Mouse (Mus musculus) myocyte (in vitro differentiated cells): Measurements from ENCODE around the gene Rnf220. TPM values are rescaled to one million over a fixed set of nuclear protein-coding genes. Genes with fewer than 3 reads are reported as not detected.

ENCODE experiments used
- H3K27me3 ChIP-seq: one replicate; pipeline ENCODE4 v1.6.1; 2011; ENCODE audit not compliant: control insufficient read depth, insufficient read depth, insufficient read length
- H3K36me3 ChIP-seq: one replicate; pipeline ENCODE4 v1.6.1; 2011; ENCODE audit not compliant: control insufficient read depth, insufficient read depth
- H3K4me2 ChIP-seq: one replicate; pipeline ENCODE4 v1.6.1; 2011; ENCODE audit warnings: low read depth, control low read depth
- H3K4me3 ChIP-seq: one replicate; pipeline ENCODE4 v1.5.1; 2011; ENCODE audit warnings: mild to moderate bottlenecking, control low read depth, moderate library complexity
- H3K79me2 ChIP-seq: one replicate; pipeline ENCODE4 v1.6.1; 2011; ENCODE audit not compliant: control insufficient read depth, insufficient read depth
- H3ac ChIP-seq: one replicate; pipeline ENCODE4 v1.6.1; 2011; ENCODE audit not compliant: control insufficient read depth, insufficient read length
- CEBPB ChIP-seq: IDR thresholded peaks from 2 replicates; pipeline ENCODE4 v1.6.1; 2011; ENCODE audit warnings: mild to moderate bottlenecking, moderate library complexity; ENCODE audit not compliant: poor library complexity, insufficient read depth, severe bottlenecking
- E2F4 ChIP-seq: IDR thresholded peaks from one replicate; pipeline ENCODE4 v1.6.1; 2011; ENCODE audit warnings: mild to moderate bottlenecking, control low read depth, moderate library complexity; ENCODE audit not compliant: insufficient read depth
- MAX ChIP-seq: IDR thresholded peaks from one replicate; pipeline ENCODE4 v1.6.1; 2011; ENCODE audit warnings: low read depth, mild to moderate bottlenecking, control low read depth
- MYOD1 ChIP-seq, 3 experiments: IDR thresholded peaks; one replicate each; pipeline ENCODE4 v1.6.1; 2011; ENCODE audit warnings: control low read depth in 2 of 3, low read depth in 2 of 3, mild to moderate bottlenecking in 2 of 3, moderate library complexity in 1 of 3; ENCODE audit not compliant: insufficient read length in 2 of 3, control insufficient read depth in 1 of 3
- MYOG ChIP-seq, 3 experiments: IDR thresholded peaks; one replicate each; pipeline ENCODE4 v1.6.1; 2011; ENCODE audit warnings: control low read depth in 2 of 3, low read depth in 2 of 3, mild to moderate bottlenecking in 2 of 3; ENCODE audit not compliant: insufficient read length in 2 of 3, control insufficient read depth in 1 of 3, insufficient read depth in 1 of 3
- POLR2A ChIP-seq: IDR thresholded peaks from one replicate; pipeline ENCODE4 v1.6.1; 2011; ENCODE audit warnings: low read depth, mild to moderate bottlenecking, control low read depth, moderate library complexity; ENCODE audit not compliant: insufficient read length
- POLR2AphosphoS2 ChIP-seq: IDR thresholded peaks from one replicate; pipeline ENCODE4 v1.6.1; 2011; ENCODE audit warnings: low read depth, control low read depth; ENCODE audit not compliant: insufficient read length
- REST ChIP-seq: IDR thresholded peaks from one replicate; pipeline ENCODE4 v1.6.1; 2011; ENCODE audit warnings: mild to moderate bottlenecking, control low read depth, moderate library complexity; ENCODE audit not compliant: insufficient read depth, insufficient read length
- SRF ChIP-seq: IDR thresholded peaks from one replicate; pipeline ENCODE4 v1.6.1; 2011; ENCODE audit warnings: low read depth; ENCODE audit not compliant: control insufficient read depth, insufficient read length
- TCF12 ChIP-seq: IDR thresholded peaks from one replicate; pipeline ENCODE4 v1.6.1; 2011; ENCODE audit warnings: mild to moderate bottlenecking, control low read depth; ENCODE audit not compliant: poor library complexity, insufficient read depth, severe bottlenecking
- TCF3 ChIP-seq: IDR thresholded peaks from one replicate; pipeline ENCODE4 v1.6.1; 2011; ENCODE audit warnings: low read depth, control low read depth; ENCODE audit not compliant: insufficient read length
- USF1 ChIP-seq: IDR thresholded peaks from one replicate; pipeline ENCODE4 v1.6.1; 2011; ENCODE audit warnings: low read depth, mild to moderate bottlenecking, control low read depth, moderate library complexity
- polyA plus RNA-seq: library from polyadenylated mRNA; unstranded; fragments of >200 nt; fragmentation: generic; extraction: Trizol; gene quantifications from one replicate; pipeline ENCODE4 v1.2.1, GENCODE M21; 2012; ENCODE audit warnings: missing spikeins

Rnf220 gene
- polyA plus RNA-seq, 1 experiment = 60.4 TPM

DNA sequence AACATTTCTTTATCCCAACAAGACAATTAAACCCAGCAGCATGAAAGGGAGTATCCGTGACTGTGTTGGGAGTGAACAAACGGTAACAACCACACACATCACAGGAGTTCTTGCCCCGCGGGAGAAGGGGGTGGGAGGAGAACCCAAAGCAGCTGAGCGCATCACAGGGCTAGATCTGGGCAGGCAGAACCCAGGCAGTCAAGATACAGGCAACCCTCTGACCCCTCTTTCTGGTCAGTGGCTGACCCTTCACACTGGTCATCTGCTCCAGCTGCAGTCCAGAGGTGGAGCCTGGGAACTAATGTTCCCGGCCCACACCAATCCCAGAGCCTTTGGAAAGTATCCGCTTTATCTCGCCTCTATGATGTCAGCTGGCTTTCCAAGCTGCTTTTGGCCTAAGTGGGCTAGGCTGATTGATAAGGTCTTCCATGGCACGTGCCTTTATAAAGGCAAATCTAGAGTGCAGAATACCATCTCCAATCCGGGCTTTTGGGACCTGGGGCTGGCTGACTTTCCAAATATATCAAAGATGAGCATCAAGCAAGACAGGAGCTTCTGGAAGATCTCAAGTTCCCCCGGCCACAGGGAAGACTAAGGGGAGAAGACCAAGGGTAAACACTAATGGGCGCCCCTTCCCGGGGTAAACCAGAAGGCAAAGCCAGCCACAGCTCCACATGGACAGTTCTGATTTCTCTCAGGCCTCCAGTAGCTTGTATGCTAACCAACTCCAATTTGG, 11.6 kb downstream of the Rnf220 start:
- TF ChIP-seq CEBPB (no peak), MAX (no peak), TCF12 (no peak)
- Histone ChIP-seq H3K36me3 (no peaks in the 10 kb centered on the region), H3K27me3 (peaks cover 60% of the 10 kb centered on the region), H3ac (no peak overlapping the region), H3K4me2 (no peak overlapping the region), H3K79me2 (no peaks in the 10 kb centered on the region), H3K4me3 (no peak overlapping the region)

DNA sequence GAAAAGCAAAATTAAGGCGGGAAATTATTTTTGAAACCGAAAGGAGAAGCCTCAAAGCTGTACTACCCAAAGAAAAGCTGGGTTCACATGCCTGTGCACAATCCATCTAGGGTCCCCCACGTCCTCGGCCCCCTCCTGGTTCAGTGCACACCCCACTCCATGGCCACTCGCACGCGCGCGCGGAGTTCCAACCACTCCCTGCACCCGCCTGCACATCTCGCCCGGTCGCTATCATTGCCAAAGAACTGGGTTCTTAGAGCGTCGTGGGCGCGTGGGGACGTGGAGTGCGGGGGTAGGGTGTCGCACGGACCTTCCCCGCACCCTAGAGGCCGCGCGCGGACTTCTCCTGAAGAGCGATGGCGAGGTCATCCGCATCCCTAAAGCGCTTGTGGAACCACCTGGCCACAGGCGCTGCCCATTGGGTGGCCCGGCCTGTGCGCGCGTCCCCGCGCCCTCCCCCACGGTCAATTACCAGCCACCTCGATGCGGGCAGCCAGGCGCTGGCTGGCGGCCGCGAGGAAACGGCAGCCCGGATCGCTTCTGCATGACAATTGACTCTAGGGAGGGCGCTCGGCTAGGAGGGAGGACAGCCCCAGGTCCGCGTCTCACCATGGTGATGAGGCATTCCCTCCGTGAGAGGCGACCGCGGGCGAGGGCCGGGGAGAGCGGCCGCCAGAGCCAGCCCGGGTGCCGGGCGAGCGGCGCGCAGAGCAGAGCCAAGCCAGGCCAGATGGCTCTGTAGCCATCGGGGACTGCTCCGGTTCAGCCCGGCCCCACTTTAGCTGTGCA, 12.4 kb downstream of the Rnf220 start:
- H3K79me2 ChIP-seq = no peaks in the 10 kb centered on the region
- H3ac ChIP-seq = no peak overlapping the region
- peaks cover 60% of the 10 kb centered on the region for H3K27me3 ChIP-seq
- peak overlapping the region; percentile 74 for H3K4me2 ChIP-seq
- peak overlapping the region; percentile 18 for H3K4me3 ChIP-seq
- H3K36me3 ChIP-seq = no peaks in the 10 kb centered on the region
- TF ChIP-seq SRF = no peak

DNA sequence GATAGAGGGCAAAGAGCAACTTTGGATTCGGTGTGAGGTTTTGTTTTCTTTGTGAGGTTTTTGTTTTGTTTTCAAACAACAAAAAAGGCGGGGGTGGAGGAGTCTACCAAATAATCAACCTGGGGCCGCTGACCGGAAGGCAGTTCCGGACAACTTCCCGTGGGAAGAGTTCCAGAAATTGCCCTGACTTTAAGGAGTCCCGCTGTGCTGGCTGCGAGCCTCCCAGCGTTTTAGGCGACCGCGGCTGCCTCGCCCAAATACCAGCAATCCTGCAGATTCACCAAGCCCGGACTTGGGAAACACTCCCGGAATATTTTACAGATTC, 13.0 kb downstream of the Rnf220 start:
- H3K4me3 ChIP-seq = peak overlapping the region; percentile 18
- no peak overlapping the region for H3ac ChIP-seq
- H3K79me2 ChIP-seq = no peaks in the 10 kb centered on the region
- TF ChIP-seq CEBPB = no peak
- no peak for TF ChIP-seq USF1
- no peak for TF ChIP-seq POLR2AphosphoS2
- no peak for TF ChIP-seq TCF12
- no peak for TF ChIP-seq POLR2A
- TF ChIP-seq REST = no peak
- no peak for TF ChIP-seq MYOG (IDR thresholded peaks at IDR 0.05; ENCODE audit: control insufficient read depth in 1 of 3, insufficient read depth in 1 of 3, insufficient read length in 2 of 3, low read depth in 2 of 3)
- no peak for TF ChIP-seq MYOD1 (IDR thresholded peaks at IDR 0.05; ENCODE audit: control insufficient read depth in 1 of 3, insufficient read length in 2 of 3, low read depth in 2 of 3)
- no peak for TF ChIP-seq TCF3
- TF ChIP-seq MAX = no peak
- no peak for TF ChIP-seq SRF
- no peak for TF ChIP-seq E2F4
- peaks cover 60% of the 10 kb centered on the region for H3K27me3 ChIP-seq
- H3K36me3 ChIP-seq = no peaks in the 10 kb centered on the region
- H3K4me2 ChIP-seq = peak overlapping the region; percentile 74

DNA sequence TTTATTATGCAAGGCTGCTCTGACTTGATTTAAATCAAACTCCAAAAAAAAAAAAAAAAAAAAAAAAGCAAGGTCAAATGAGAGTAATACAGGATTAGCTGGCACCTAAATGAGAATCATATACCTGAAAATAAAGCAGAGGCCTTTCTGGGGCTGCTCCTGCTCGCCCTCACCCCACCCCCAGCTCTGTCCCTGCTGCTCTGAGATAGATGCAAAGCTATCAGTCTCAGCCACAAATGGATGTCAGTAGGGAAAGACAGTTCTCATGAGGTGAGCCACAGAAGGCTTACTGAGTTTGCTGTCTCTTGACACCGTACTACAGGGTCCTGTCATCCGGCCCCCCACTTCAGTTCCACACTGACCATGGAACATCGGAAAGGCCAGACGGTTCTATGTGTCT, 14.7 kb downstream of the Rnf220 start:
- Histone ChIP-seq H3K4me3 (no peak overlapping the region), H3ac (no peak overlapping the region), H3K27me3 (peaks cover 62% of the 10 kb centered on the region), H3K79me2 (no peaks in the 10 kb centered on the region), H3K36me3 (no peaks in the 10 kb centered on the region), H3K4me2 (no peak overlapping the region)
- TF ChIP-seq SRF (no peak), TCF3 (no peak), MAX (no peak), TCF12 (no peak), MYOG (IDR thresholded peaks at IDR 0.05; ENCODE audit: control insufficient read depth in 1 of 3, insufficient read depth in 1 of 3, insufficient read length in 2 of 3, low read depth in 2 of 3) (no peak), POLR2A (no peak), E2F4 (no peak), REST (no peak), MYOD1 (IDR thresholded peaks at IDR 0.05; ENCODE audit: control insufficient read depth in 1 of 3, insufficient read length in 2 of 3, low read depth in 2 of 3) (no peak), USF1 (no peak), CEBPB (no peak)

DNA sequence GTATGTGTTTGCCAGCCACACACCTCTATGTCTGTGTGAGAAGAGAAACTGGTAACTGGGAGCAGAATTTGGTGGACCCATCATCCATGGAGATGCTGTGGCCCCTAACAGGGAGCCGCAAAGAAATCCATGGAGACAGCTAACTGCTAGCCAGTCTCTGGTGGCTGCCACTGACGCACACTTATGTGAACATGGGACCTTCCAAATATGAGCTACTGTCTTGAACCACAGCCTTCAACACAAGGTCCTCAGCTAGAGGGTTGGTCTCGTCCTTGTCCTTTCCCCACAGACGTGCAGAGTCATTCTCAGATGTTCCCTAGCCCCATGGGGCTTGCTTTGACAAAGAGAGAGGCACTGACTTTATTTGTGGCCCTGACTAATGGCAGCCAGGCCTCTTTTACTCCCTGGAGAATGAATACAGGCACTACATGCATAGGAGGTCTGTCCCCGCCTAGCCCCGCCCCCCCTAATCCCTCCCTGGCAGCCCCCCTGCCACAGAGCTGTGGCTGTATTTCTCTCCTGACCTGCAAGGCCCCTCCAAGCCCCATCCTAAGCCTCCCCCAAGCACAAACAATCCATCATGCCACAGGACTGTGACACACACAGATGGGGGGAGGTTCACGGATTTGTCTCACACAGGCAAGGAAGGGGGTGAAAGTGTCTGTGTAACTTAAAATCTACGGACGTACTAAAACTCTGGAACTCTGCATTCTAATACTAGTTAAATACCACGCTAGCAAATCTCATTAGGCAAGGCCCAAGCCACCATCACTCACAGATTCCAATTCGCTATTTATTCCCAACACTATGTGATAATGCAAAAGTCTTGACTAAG, 16.0 kb downstream of the Rnf220 start:
- Histone ChIP-seq H3K79me2 (no peaks in the 10 kb centered on the region), H3ac (no peak overlapping the region), H3K36me3 (no peaks in the 10 kb centered on the region), H3K4me3 (no peak overlapping the region), H3K4me2 (no peak overlapping the region), H3K27me3 (peaks cover 73% of the 10 kb centered on the region)
- TF ChIP-seq MAX (no peak), E2F4 (no peak), POLR2A (no peak), POLR2AphosphoS2 (no peak), REST (no peak), MYOD1 (IDR thresholded peaks at IDR 0.05; ENCODE audit: control insufficient read depth in 1 of 3, insufficient read length in 2 of 3, low read depth in 2 of 3) (no peak), TCF12 (no peak), MYOG (IDR thresholded peaks at IDR 0.05; ENCODE audit: control insufficient read depth in 1 of 3, insufficient read depth in 1 of 3, insufficient read length in 2 of 3, low read depth in 2 of 3) (no peak), CEBPB (no peak)
